Mouse (Mus musculus): ENCODE data around the gene Ifna1. TPM values are rescaled to one million over a fixed set of nuclear protein-coding genes. Genes with fewer than 3 reads are reported as not detected.

Ifna1 gene
- total and polyA plus RNA-seq, 3 experiments: not detected

DNA sequence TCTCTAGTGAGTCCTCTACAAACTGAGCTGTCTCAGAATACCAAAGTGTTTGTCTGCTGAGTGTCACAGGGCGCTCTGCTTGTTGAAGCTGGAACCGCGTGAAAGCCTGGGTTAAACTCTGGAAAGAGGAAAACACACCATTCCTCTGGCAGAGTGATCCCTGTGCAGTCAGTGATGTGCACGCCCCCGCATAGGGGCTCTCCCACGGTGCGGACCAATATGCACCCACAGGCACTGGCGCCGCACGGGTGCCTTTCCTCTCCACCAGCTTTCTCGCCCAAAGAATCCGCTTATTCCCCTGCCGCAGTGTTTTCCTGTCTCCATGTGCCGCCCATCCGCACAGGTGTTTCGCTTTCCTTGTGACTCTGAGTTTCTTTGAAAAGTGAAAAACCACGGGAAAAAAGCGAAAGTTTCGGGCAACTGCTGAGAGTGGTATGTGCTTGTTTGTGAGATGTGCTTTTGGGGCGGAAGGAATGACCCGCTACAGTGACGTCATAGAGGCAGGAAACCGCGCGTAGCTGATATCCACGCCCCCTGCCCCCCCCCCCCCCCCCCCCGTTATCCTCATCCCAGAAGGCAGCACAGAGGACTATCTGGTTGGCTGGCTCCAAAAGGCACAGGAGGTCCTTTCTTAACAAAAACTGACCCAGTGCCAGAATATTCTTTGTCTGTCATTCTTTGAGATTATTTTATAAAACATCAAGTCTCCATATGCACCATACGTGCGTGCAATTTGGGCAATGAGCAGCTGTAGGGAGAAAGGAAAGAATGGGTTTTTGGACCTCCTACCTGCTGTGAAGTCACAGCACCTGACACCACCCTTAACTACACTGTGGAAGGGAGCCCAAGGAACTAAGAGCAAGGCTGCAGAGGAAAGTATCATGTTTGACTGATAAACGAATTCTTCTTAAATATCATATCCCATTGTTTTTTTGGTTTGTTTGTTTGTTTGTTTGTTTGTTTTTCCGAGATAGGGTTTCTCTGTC lies 18.3 kb downstream of the Ifna1 start:
- Histone ChIP-seq H3K4me1 (ENCODE audit: control insufficient read depth in 1 of 2, insufficient read depth in 2 of 2, low read length in 2 of 2) (peaks cover 13 to 14% of the 10 kb centered on the region in 2 experiments), H3K27ac (ENCODE audit: control insufficient read depth, low read depth, low read length) (peak overlapping the region; percentile 36; the same call in 1 of the 2 replicates), H3K9me3 (replicated peaks; ENCODE audit: insufficient read depth, low read length) (no peaks in the 10 kb centered on the region), H3K4me3 (ENCODE audit: control insufficient read depth in 1 of 2, insufficient read depth in 1 of 2, low read depth in 2 of 2, low read length in 2 of 2) (peak overlapping the region; percentile 93 to 100), H3K9ac (ENCODE audit: control insufficient read depth, low read depth, low read length, poor library complexity, severe bottlenecking) (peak overlapping the region; percentile 80), H3K79me2 (ENCODE audit: control insufficient read depth, insufficient read depth, low read length, poor library complexity) (no peaks in the 10 kb centered on the region), H3K36me3 (ENCODE audit: control insufficient read depth in 1 of 2, insufficient read depth in 2 of 2, low read length in 2 of 2) (peaks cover 0 to 15% of the 10 kb centered on the region in 2 experiments; a peak in 2 of 4 replicates), H3K27me3 (ENCODE audit: control insufficient read depth in 1 of 2, insufficient read depth in 2 of 2, low read length in 2 of 2) (no peaks in the 10 kb centered on the region)
- DNase-seq (ENCODE audit: low read depth, low spot score): peak; percentile 79
- TF ChIP-seq KAT2A (conservative IDR thresholded peaks at IDR 0.05; ENCODE audit: low read depth, low read length): no peak
- no peak for TF ChIP-seq USF2 (IDR thresholded peaks at IDR 0.05; ENCODE audit: borderline replicate concordance in 1 of 2, insufficient read depth in 1 of 2, low read depth in 1 of 2, low read length in 2 of 2)
- TF ChIP-seq GABPA (IDR thresholded peaks at IDR 0.05; ENCODE audit: low read depth, low read length): no peak
- peak; percentile 50 for TF ChIP-seq HCFC1 (IDR thresholded peaks at IDR 0.05; ENCODE audit: low read depth, low read length)
- TF ChIP-seq JUND (IDR thresholded peaks at IDR 0.05; ENCODE audit: low read depth, low read length): no peak
- peak; percentile 45; the same call in 1 of the 2 replicates for TF ChIP-seq RCOR1 (IDR thresholded peaks at IDR 0.05; ENCODE audit: low read depth, low read length)
- no peak for TF ChIP-seq UBTF (IDR thresholded peaks at IDR 0.05; ENCODE audit: borderline replicate concordance, insufficient read depth, low read depth, low read length)
- TF ChIP-seq ETS1 (IDR thresholded peaks at IDR 0.05; ENCODE audit: low read depth, low read length): peak; percentile 50
- TF ChIP-seq MEF2A (IDR thresholded peaks at IDR 0.05; ENCODE audit: extremely low read depth, insufficient replicate concordance, low read depth, low read length, poor library complexity, severe bottlenecking): no peak
- TF ChIP-seq SIN3A (IDR thresholded peaks at IDR 0.05; ENCODE audit: low read length): peak; percentile 77
- TF ChIP-seq RAD21 (IDR thresholded peaks at IDR 0.05; ENCODE audit: low read depth, low read length): no peak
- no peak for TF ChIP-seq ZNF384 (IDR thresholded peaks at IDR 0.05; ENCODE audit: low read depth, low read length)
- 0 out of 2 replicates have a peak, but pooled peaks have one; percentile 33 for TF ChIP-seq ZMIZ1 (IDR thresholded peaks at IDR 0.05; ENCODE audit: low read depth, low read length)
- peak; percentile 66 for TF ChIP-seq NELFE (IDR thresholded peaks at IDR 0.05; ENCODE audit: low read depth, low read length)
- TF ChIP-seq CHD1 (IDR thresholded peaks at IDR 0.05; ENCODE audit: low read depth, low read length): no peak
- peak in 1 of 2 experiments; percentile 58; a peak in 2 of 4 replicates for TF ChIP-seq POLR2A (IDR thresholded peaks at IDR 0.05; ENCODE audit: control insufficient read depth in 1 of 2, insufficient read depth in 1 of 2, low read depth in 1 of 2, low read length in 2 of 2, poor library complexity in 1 of 2)
- no peak; a peak in 1 of 4 replicates for TF ChIP-seq EP300 (IDR thresholded peaks at IDR 0.05; ENCODE audit: low read depth in 1 of 2, low read length in 2 of 2)
- no peak for TF ChIP-seq USF1 (IDR thresholded peaks at IDR 0.05; ENCODE audit: low read depth, low read length)
- no peak for TF ChIP-seq NRF1 (IDR thresholded peaks at IDR 0.05; ENCODE audit: insufficient read depth, low read depth, low read length, poor library complexity, severe bottlenecking)
- TF ChIP-seq TAL1 (IDR thresholded peaks at IDR 0.05; ENCODE audit: low read length): no peak
- peak; percentile 52; the same call in 1 of the 2 replicates for TF ChIP-seq MXI1 (IDR thresholded peaks at IDR 0.05; ENCODE audit: low read depth, low read length)
- peak; percentile 48 for TF ChIP-seq TCF12 (IDR thresholded peaks at IDR 0.05; ENCODE audit: low read depth, low read length)
- TF ChIP-seq MAFK (IDR thresholded peaks at IDR 0.05; ENCODE audit: borderline replicate concordance, low read depth, low read length): no peak
- no peak for TF ChIP-seq ZKSCAN1 (IDR thresholded peaks at IDR 0.05; ENCODE audit: low read depth, low read length)
- TF ChIP-seq E2F4 (IDR thresholded peaks at IDR 0.05; ENCODE audit: borderline replicate concordance, low read depth, low read length): peak; percentile 54; the same call in 1 of the 2 replicates
- peak; percentile 46; the same call in 1 of the 2 replicates for TF ChIP-seq POLR2AphosphoS2 (IDR thresholded peaks at IDR 0.05; ENCODE audit: low read length)
- TF ChIP-seq GATA1 (IDR thresholded peaks at IDR 0.05; ENCODE audit: low read depth, low read length): no peak
- no peak for TF ChIP-seq CTCF (IDR thresholded peaks at IDR 0.05 in 2 of 3, conservative IDR thresholded peaks at IDR 0.05 in 1 of 3; ENCODE audit: control insufficient read depth in 1 of 3, insufficient read depth in 1 of 3, low read depth in 2 of 3, low read length in 3 of 3, poor library complexity in 1 of 3, severe bottlenecking in 1 of 3)
- no peak for TF ChIP-seq POLR2AphosphoS5 (IDR thresholded peaks at IDR 0.05; ENCODE audit: borderline replicate concordance, low read depth, low read length)
- TF ChIP-seq MAZ (IDR thresholded peaks at IDR 0.05; ENCODE audit: low read depth, low read length): no peak
- TF ChIP-seq CHD2 (IDR thresholded peaks at IDR 0.05; ENCODE audit: low read length): no peak
- TF ChIP-seq ELF1 (IDR thresholded peaks at IDR 0.05; ENCODE audit: low read depth, low read length): peak; percentile 38; the same call in 1 of the 2 replicates
- TF ChIP-seq MAX (IDR thresholded peaks at IDR 0.05; ENCODE audit: low read length): no peak
- no peak for TF ChIP-seq MYB (IDR thresholded peaks at IDR 0.05; ENCODE audit: low read depth, low read length)

Measured in MEL (cell line).